Mouse (Mus musculus): ENCODE data around the gene Slc35g1. TPM values are rescaled to one million over a fixed set of nuclear protein-coding genes. Genes with fewer than 3 reads are reported as not detected.
"Not testable (repeated sequence)": the region's sequence is repeated elsewhere in the genome, so short reads cannot be mapped to it uniquely, and the experiment has no call there.

The Slc35g1 gene
- polyA plus RNA-seq, 1 experiment from 2014 or later: 3.4 TPM

DNA sequence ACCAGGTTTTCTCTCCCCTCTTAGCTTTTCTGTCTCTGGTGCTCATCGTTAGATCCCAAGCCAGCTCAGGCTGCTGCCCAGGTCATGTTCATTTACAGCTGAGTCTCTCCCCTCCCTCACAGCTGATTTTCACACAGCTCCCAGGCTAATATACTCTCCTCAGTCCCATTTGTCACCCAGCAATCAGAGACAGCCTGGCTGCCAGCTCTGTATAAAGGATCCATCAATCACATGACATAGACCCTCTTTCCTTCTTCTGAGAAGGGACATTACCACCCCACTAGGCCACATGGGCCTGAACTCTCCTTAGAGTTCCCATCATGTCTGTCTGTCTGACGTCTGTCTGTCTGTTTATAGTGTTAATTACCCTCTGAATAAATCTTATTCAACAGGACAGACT lies 22.4 kb upstream of the Slc35g1 start:
- no peaks in the 10 kb centered on the region; the same call in 1 of the 2 replicates for H3K4me1 ChIP-seq (ENCODE audit: control insufficient read depth, low read depth, low read length)
- H3K27me3 ChIP-seq (ENCODE audit: control insufficient read depth, insufficient read depth, low read depth, low read length): no peaks in the 10 kb centered on the region
- H3K27ac ChIP-seq (ENCODE audit: low read length): no peak overlapping the region
- H3K4me2 ChIP-seq (ENCODE audit: low read depth, low read length): no peak overlapping the region
- no peak overlapping the region for H3K4me3 ChIP-seq (ENCODE audit: low read depth, low read length)
- 51% methylated on average over 2 of the region's 2 CpGs for WGBS (ENCODE audit: insufficient replicate concordance)
- ATAC-seq (ENCODE audit: low read depth): no peak
- no peaks in the 10 kb centered on the region for H3K9me3 ChIP-seq (replicated peaks; ENCODE audit: control insufficient read depth, low read length)
- no peak overlapping the region for H3K9ac ChIP-seq (ENCODE audit: low read depth, low read length)
- H3K36me3 ChIP-seq (ENCODE audit: control insufficient read depth, insufficient read depth): no peaks in the 10 kb centered on the region

DNA sequence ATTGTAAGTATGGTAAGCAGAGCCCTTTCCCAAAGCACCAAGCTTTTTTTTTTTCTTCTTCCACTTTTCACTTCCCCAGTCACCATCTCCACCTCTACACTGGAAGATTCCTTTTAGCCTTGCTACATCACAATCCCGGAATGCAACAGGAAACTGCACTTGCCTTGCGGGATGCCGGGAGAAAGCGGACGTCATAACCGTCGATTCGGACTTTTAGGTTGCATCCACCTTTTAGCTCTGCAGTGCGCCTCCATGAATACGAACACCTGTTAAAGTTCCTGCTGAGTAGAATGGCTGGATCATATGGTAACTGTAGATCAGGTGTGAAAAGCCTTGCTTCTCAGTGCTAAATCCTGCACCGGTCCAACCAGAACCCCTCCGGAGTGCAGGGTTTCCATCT lies 12.0 kb upstream of the Slc35g1 start:
- no peak for ATAC-seq (ENCODE audit: low read depth)
- H3K9me3 ChIP-seq (replicated peaks; ENCODE audit: control insufficient read depth, low read length): no peaks in the 10 kb centered on the region
- no peaks in the 10 kb centered on the region for H3K36me3 ChIP-seq (ENCODE audit: control insufficient read depth, insufficient read depth)
- no peak overlapping the region for H3K4me2 ChIP-seq (ENCODE audit: low read depth, low read length)
- H3K4me1 ChIP-seq (ENCODE audit: control insufficient read depth, low read depth, low read length): no peaks in the 10 kb centered on the region
- no peak overlapping the region for H3K27ac ChIP-seq (ENCODE audit: low read length)
- no peak overlapping the region for H3K9ac ChIP-seq (ENCODE audit: low read depth, low read length)
- 83% methylated on average over 12 of the region's 12 CpGs for WGBS (ENCODE audit: insufficient replicate concordance)
- no peak overlapping the region for H3K4me3 ChIP-seq (ENCODE audit: low read depth, low read length)
- H3K27me3 ChIP-seq (ENCODE audit: control insufficient read depth, insufficient read depth, low read depth, low read length): no peaks in the 10 kb centered on the region

DNA sequence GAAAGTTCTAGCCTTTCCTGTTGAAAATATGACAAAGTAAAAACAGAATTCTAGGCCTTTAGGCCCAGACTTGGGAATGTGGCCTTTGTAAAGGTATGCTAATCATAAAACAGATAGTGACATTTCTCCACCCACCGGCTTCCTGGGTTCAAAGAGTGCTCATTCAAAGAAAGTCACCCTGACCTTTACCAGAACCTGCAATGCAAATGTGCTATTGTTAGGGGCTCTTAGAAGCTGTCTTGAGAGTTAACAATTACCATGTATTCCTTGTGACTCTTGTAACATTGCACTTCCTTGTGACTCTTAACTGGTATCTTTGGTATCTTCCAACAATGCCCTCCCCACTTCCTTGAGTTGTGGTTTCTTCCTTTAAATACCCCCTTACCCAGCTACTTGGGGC lies 8.8 kb upstream of the Slc35g1 start:
- H3K4me3 ChIP-seq (ENCODE audit: low read depth, low read length); H3K9me3 ChIP-seq (replicated peaks; ENCODE audit: control insufficient read depth, low read length); ATAC-seq (ENCODE audit: low read depth); H3K4me2 ChIP-seq (ENCODE audit: low read depth, low read length); H3K27ac ChIP-seq (ENCODE audit: low read length); H3K27me3 ChIP-seq (ENCODE audit: control insufficient read depth, insufficient read depth, low read depth, low read length); H3K4me1 ChIP-seq (ENCODE audit: control insufficient read depth, low read depth, low read length); H3K36me3 ChIP-seq (ENCODE audit: control insufficient read depth, insufficient read depth); H3K9ac ChIP-seq (ENCODE audit: low read depth, low read length): not testable (repeated sequence)
- WGBS (ENCODE audit: insufficient replicate concordance): 65% methylated on average over 1 of the region's 1 CpGs

DNA sequence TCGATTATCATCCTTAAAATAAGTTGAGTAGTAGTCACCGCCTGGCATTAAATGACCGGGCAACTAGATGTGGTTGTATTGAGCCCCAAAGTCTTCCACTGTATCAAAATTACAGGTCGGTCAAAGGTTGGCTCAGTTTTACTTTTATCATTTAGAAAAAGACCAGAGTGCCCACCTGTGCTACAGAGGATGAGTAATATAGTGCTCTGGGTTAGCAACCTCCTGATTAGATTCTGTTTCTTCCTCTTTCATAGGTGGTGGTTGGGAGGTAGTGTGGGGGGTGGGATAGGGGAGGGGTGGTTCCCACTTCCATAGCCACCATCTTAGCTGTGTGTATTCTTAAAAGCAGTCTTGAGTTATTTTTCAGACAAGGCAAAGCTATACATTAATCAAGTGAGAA lies 7.9 kb upstream of the Slc35g1 start:
- Histone ChIP-seq H3K9ac (ENCODE audit: low read depth, low read length) (no peak overlapping the region), H3K4me2 (ENCODE audit: low read depth, low read length) (no peak overlapping the region), H3K4me1 (ENCODE audit: control insufficient read depth, low read depth, low read length) (no peaks in the 10 kb centered on the region), H3K27ac (ENCODE audit: low read length) (no peak overlapping the region), H3K27me3 (ENCODE audit: control insufficient read depth, insufficient read depth, low read depth, low read length) (no peaks in the 10 kb centered on the region), H3K9me3 (replicated peaks; ENCODE audit: control insufficient read depth, low read length) (no peaks in the 10 kb centered on the region), H3K4me3 (ENCODE audit: low read depth, low read length) (no peak overlapping the region), H3K36me3 (ENCODE audit: control insufficient read depth, insufficient read depth) (no peaks in the 10 kb centered on the region)
- no peak for ATAC-seq (ENCODE audit: low read depth)
- 62% methylated on average over 4 of the region's 4 CpGs for WGBS (ENCODE audit: insufficient replicate concordance)

DNA sequence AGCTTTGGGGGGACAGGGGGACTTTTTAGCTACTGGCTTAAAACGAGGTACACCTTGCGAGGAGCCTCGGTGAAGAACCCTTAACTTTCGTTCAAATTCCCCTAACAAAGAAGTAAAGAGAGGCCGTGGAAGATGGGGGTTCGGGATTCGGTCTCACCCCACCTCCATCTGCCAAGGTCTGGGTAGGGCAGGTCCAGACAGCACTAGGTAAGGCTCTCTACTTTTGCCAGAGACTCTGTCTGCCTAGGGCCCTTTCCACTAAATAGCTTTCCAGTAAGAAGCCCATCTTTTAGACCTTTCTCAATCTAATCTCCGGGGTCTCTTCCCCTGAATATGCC lies 822 bp downstream of the Slc35g1 start:
- Histone ChIP-seq H3K27me3 (ENCODE audit: control insufficient read depth, insufficient read depth, low read depth, low read length) (no peaks in the 10 kb centered on the region), H3K27ac (ENCODE audit: low read length) (peak overlapping the region; percentile 40; the same call in 1 of the 2 replicates), H3K36me3 (ENCODE audit: control insufficient read depth, insufficient read depth) (no peaks in the 10 kb centered on the region), H3K4me3 (ENCODE audit: low read depth, low read length) (peak overlapping the region; percentile 82), H3K9ac (ENCODE audit: low read depth, low read length) (peak overlapping the region; percentile 85), H3K4me2 (ENCODE audit: low read depth, low read length) (peak overlapping the region; percentile 92), H3K9me3 (replicated peaks; ENCODE audit: control insufficient read depth, low read length) (no peaks in the 10 kb centered on the region), H3K4me1 (ENCODE audit: control insufficient read depth, low read depth, low read length) (peaks cover 23% of the 10 kb centered on the region)
- ATAC-seq (ENCODE audit: low read depth): no peak
- WGBS (ENCODE audit: insufficient replicate concordance): 26% methylated on average over 8 of the region's 8 CpGs

DNA sequence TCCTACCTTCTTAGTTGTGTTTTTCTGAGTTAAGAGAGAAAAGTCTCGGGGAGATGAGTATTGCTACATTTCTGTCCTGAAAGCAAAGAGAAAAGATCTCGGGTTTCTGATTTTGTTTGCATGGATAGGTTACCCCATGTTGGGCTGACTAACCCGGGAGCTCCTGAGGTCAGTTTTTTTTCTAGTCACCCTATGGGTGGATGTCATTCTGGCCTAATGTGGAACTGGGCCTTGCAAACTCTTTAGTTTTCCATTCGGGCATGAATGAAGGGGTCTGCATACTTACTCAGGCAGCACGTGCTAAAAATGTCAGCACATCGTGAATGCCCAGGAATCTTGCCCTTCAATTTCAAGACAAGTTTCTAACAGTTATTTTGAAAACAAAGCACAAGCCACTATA lies 1.2 kb downstream of the Slc35g1 start:
- H3K9ac ChIP-seq (ENCODE audit: low read depth, low read length): peak overlapping the region; percentile 85
- ATAC-seq (ENCODE audit: low read depth): no peak
- H3K9me3 ChIP-seq (replicated peaks; ENCODE audit: control insufficient read depth, low read length): no peaks in the 10 kb centered on the region
- no peaks in the 10 kb centered on the region for H3K27me3 ChIP-seq (ENCODE audit: control insufficient read depth, insufficient read depth, low read depth, low read length)
- H3K4me1 ChIP-seq (ENCODE audit: control insufficient read depth, low read depth, low read length): peaks cover 23% of the 10 kb centered on the region
- peak overlapping the region; percentile 82 for H3K4me3 ChIP-seq (ENCODE audit: low read depth, low read length)
- H3K27ac ChIP-seq (ENCODE audit: low read length): peak overlapping the region; percentile 40; the same call in 1 of the 2 replicates
- 50% methylated on average over 6 of the region's 6 CpGs for WGBS (ENCODE audit: insufficient replicate concordance)
- H3K4me2 ChIP-seq (ENCODE audit: low read depth, low read length): peak overlapping the region; percentile 92
- no peaks in the 10 kb centered on the region for H3K36me3 ChIP-seq (ENCODE audit: control insufficient read depth, insufficient read depth)

DNA sequence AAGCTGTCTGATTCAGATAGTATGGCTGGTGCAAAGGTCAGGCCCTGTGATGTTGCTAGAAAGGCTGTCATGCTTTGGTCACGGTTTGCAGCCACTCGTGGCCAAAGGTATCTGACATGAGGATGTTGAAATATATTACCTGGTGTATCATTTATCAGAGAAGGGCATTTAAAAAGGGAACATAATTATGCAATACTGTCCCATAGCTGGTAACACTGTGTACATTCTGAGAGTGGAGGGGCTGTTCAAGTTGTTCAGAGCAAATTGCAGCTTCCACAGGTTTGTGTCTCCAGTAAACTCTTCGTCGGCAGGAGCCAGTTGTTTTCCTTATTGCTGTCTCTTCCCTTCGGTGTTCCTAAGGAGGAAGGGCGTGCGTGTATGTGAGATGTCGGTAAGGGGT lies 3.2 kb downstream of the Slc35g1 start:
- ATAC-seq (ENCODE audit: low read depth): peak; percentile 36; the same call in 1 of the 2 replicates
- peaks cover 23% of the 10 kb centered on the region for H3K4me1 ChIP-seq (ENCODE audit: control insufficient read depth, low read depth, low read length)
- 79% methylated on average over 8 of the region's 8 CpGs for WGBS (ENCODE audit: insufficient replicate concordance)
- H3K9me3 ChIP-seq (replicated peaks; ENCODE audit: control insufficient read depth, low read length): no peaks in the 10 kb centered on the region
- H3K4me2 ChIP-seq (ENCODE audit: low read depth, low read length): no peak overlapping the region
- H3K9ac ChIP-seq (ENCODE audit: low read depth, low read length): no peak overlapping the region
- no peaks in the 10 kb centered on the region for H3K27me3 ChIP-seq (ENCODE audit: control insufficient read depth, insufficient read depth, low read depth, low read length)
- H3K27ac ChIP-seq (ENCODE audit: low read length): peak overlapping the region; percentile 25; the same call in 1 of the 2 replicates
- H3K4me3 ChIP-seq (ENCODE audit: low read depth, low read length): no peak overlapping the region
- H3K36me3 ChIP-seq (ENCODE audit: control insufficient read depth, insufficient read depth): no peaks in the 10 kb centered on the region

DNA sequence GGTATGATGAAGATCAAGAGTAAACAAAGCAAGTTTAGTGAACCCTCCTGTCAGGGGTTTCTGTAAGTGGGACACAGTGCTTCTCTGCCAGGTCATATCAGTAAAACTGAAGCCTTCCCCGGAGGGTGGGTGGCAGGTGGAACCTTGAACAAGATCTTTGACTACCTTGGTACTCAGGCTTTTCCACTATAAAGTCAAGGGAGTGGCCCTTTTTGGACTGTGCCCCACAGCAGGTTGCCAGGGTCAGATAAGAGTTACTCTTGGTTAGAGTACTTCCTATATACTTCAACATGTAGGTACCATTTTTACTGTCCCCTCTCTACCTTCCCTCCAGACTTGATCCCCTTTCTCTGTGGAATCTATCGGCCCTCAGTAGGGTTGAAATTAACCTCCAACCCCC lies 5.1 kb downstream of the Slc35g1 start:
- Histone ChIP-seq H3K9ac (ENCODE audit: low read depth, low read length) (no peak overlapping the region), H3K4me3 (ENCODE audit: low read depth, low read length) (no peak overlapping the region), H3K27me3 (ENCODE audit: control insufficient read depth, insufficient read depth, low read depth, low read length) (no peaks in the 10 kb centered on the region), H3K4me2 (ENCODE audit: low read depth, low read length) (peak overlapping the region; percentile 28; the same call in 1 of the 2 replicates), H3K36me3 (ENCODE audit: control insufficient read depth, insufficient read depth) (no peaks in the 10 kb centered on the region), H3K27ac (ENCODE audit: low read length) (peak overlapping the region; percentile 29), H3K9me3 (replicated peaks; ENCODE audit: control insufficient read depth, low read length) (no peaks in the 10 kb centered on the region), H3K4me1 (ENCODE audit: control insufficient read depth, low read depth, low read length) (peaks cover 16% of the 10 kb centered on the region)
- WGBS (ENCODE audit: insufficient replicate concordance): 44% methylated on average over 2 of the region's 2 CpGs
- ATAC-seq (ENCODE audit: low read depth): peak; percentile 63

DNA sequence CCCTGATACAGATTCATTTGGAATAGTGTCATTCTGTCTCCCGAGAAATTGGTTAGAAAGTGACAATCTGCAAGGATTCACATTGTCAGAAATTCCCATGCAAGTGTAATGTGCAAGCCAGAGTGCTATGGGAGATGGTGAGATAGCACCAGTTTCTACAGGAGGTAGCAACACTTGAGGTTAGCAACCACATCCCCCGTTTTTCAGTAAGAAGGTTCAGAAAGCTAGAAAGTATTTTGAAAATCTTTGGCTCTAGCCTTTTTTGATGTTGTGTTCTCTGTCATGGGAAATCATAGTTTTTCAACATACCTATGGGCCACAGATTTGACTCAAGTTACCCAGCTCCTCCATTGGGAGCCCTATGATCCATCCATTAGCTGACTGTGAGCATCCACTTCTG lies 5.6 kb downstream of the Slc35g1 start:
- peaks cover 16% of the 10 kb centered on the region for H3K4me1 ChIP-seq (ENCODE audit: control insufficient read depth, low read depth, low read length)
- no peaks in the 10 kb centered on the region for H3K27me3 ChIP-seq (ENCODE audit: control insufficient read depth, insufficient read depth, low read depth, low read length)
- no peak for ATAC-seq (ENCODE audit: low read depth)
- WGBS (ENCODE audit: insufficient replicate concordance): 71% methylated on average over 2 of the region's 2 CpGs
- no peak overlapping the region for H3K9ac ChIP-seq (ENCODE audit: low read depth, low read length)
- no peaks in the 10 kb centered on the region for H3K9me3 ChIP-seq (replicated peaks; ENCODE audit: control insufficient read depth, low read length)
- H3K36me3 ChIP-seq (ENCODE audit: control insufficient read depth, insufficient read depth): no peaks in the 10 kb centered on the region
- no peak overlapping the region for H3K4me2 ChIP-seq (ENCODE audit: low read depth, low read length)
- H3K27ac ChIP-seq (ENCODE audit: low read length): peak overlapping the region; percentile 1; the same call in 1 of the 2 replicates
- H3K4me3 ChIP-seq (ENCODE audit: low read depth, low read length): no peak overlapping the region
